Mouse (Mus musculus): ENCODE results near the gene Zfp526. TPM values are rescaled to one million over a fixed set of nuclear protein-coding genes. Genes with fewer than 3 reads are reported as not detected.

The Zfp526 gene
- 1 to 10 TPM; 8.0 to 9.1 TPM for total RNA-seq (2021)

- intact Hi-C loops (cut with DNase I): no loop called here
- peak; percentile 98 for DNase-seq (ENCODE audit: low spot score)
These were observed at the start of gene Zfp526 for GRCm38 (mm10) chr7:25221102-25221883. Gene Zfp526 (plus strand): TSS chr7:25221425.

- DNase-seq (ENCODE audit: low spot score): no peak
- intact Hi-C loops (cut with DNase I): no loop called here
These were observed 48.6 kb upstream of the Zfp526 start for GRCm38 (mm10) chr7:25172669-25173068.

- intact Hi-C loops (cut with DNase I): no loop called here
- no peak for DNase-seq (ENCODE audit: low spot score)
These were observed 46.9 kb upstream of the Zfp526 start for GRCm38 (mm10) chr7:25174343-25174742.

GRCm38 (mm10) chr7:25178317-25178716, 42.9 kb upstream of the Zfp526 start:
- no peak for DNase-seq (ENCODE audit: low spot score)
- intact Hi-C loops (cut with DNase I): no loop called here

GRCm38 (mm10) chr7:25178787-25179605, 42.2 kb upstream of the Zfp526 start:
- DNase-seq (ENCODE audit: low spot score): no peak
- intact Hi-C loops (cut with DNase I): no loop called here

- DNase-seq (ENCODE audit: low spot score): peak; percentile 39
- intact Hi-C loops (cut with DNase I): no loop called here
These were observed 41.5 kb upstream of the Zfp526 start, which contains the start of gene Pou2f2 for GRCm38 (mm10) chr7:25179606-25180161. Gene Pou2f2 (minus strand): TSS chr7:25179726.

GRCm38 (mm10) chr7:25180512-25180911, 40.7 kb upstream of the Zfp526 start:
- no peak for DNase-seq (ENCODE audit: low spot score)
- intact Hi-C loops (cut with DNase I): no loop called here

GRCm38 (mm10) chr7:25181331-25181790, 39.9 kb upstream of the Zfp526 start:
- DNase-seq (ENCODE audit: low spot score): no peak
- intact Hi-C loops (cut with DNase I): no loop called here

GRCm38 (mm10) chr7:25181814-25182213, 39.4 kb upstream of the Zfp526 start:
- intact Hi-C loops (cut with DNase I): no loop called here
- DNase-seq (ENCODE audit: low spot score): no peak

GRCm38 (mm10) chr7:25184091-25184490, 37.1 kb upstream of the Zfp526 start:
- no peak for DNase-seq (ENCODE audit: low spot score)
- intact Hi-C loops (cut with DNase I): no loop called here

GRCm38 (mm10) chr7:25187662-25188650, 33.3 kb upstream of the Zfp526 start:
- intact Hi-C loops (cut with DNase I): loop anchor here (1.0 to 2.0 kb wide), 3 partner anchors 56 to 157 kb away; no protein-coding TSS in a partner anchor
- peak; percentile 54 for DNase-seq (ENCODE audit: low spot score)

GRCm38 (mm10) chr7:25190806-25191205, 30.4 kb upstream of the Zfp526 start:
- no peak for DNase-seq (ENCODE audit: low spot score)
- intact Hi-C loops (cut with DNase I): no loop called here

- intact Hi-C loops (cut with DNase I): no loop called here
- DNase-seq (ENCODE audit: low spot score): no peak
These were observed 29.1 kb upstream of the Zfp526 start for GRCm38 (mm10) chr7:25192110-25192509.

- intact Hi-C loops (cut with DNase I): no loop called here
- DNase-seq (ENCODE audit: low spot score): no peak
These were observed 26.1 kb upstream of the Zfp526 start for GRCm38 (mm10) chr7:25195148-25195547.

- intact Hi-C loops (cut with DNase I): no loop called here
- DNase-seq (ENCODE audit: low spot score): no peak
These were observed 25.1 kb upstream of the Zfp526 start for GRCm38 (mm10) chr7:25196107-25196506.

- no peak for DNase-seq (ENCODE audit: low spot score)
- intact Hi-C loops (cut with DNase I): no loop called here
These were observed 23.7 kb upstream of the Zfp526 start for GRCm38 (mm10) chr7:25197384-25198018.

- intact Hi-C loops (cut with DNase I): loop anchor here (10.0 kb wide), 1 partner anchor 319 kb away; the partner anchor contains the start of gene Rps19
These were observed 17.6 kb upstream of the Zfp526 start for GRCm38 (mm10) chr7:25203624-25204023.

GRCm38 (mm10) chr7:25205355-25206093, 15.7 kb upstream of the Zfp526 start:
- intact Hi-C loops (cut with DNase I): loop anchor here (10.0 kb wide), 1 partner anchor 321 kb away; the partner anchor contains the start of gene Rps19
- no peak for DNase-seq (ENCODE audit: low spot score)

More at GRCm38 (mm10) chr7:25203624-25204023, 17.6 kb upstream of the Zfp526 start:
- DNase-seq (ENCODE audit: low spot score): no peak

All from heart, postnatal 25 days (tissue).